Comparison of ENCODE assay signal across 12 mouse cellular contexts in the genomic region with DNA sequence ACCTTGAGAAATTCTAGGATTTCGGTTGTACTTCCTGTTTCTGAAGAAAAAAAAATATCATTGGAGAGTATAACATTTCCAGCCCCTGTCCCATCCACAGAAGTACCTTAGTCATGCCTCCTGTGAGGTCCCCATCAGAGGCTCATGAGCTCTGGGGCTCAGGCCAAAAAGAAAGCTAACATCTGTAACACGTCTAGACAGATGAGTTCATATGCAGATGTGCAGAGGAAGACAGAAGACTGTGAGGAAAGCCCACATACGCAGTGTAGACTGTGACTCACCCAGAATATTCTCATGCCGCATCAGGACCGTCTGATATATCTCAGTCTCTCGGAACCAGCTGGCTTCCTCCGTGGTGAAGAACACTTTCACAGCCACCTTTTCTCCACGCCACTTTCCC.
"Had no signal": no experiment of that assay in that cellular context is flagged by ENCODE, and none has a peak within 500 bp of the region (broad histone marks: within the 10 kb centered on the region; RNA-seq: fewer than 3 reads in every experiment).

No protein-coding gene starts in this region.

- H3K4me2 ChIP-seq: kidney, embryonic 15.5 days; midbrain, embryonic 12.5 days had no signal

- H3K9me3 ChIP-seq: kidney, embryonic 15.5 days; midbrain, embryonic 12.5 days had no signal

- DNase-seq: kidney, adult 2 months; kidney, postnatal 14 days; left cerebral cortex, postnatal 4 days; lung, adult 18-20 months; lung, postnatal 10 days; right cerebral cortex, adult 18-20 months; right cerebral cortex, postnatal 25 days; thymus, postnatal 4 days had no signal

- H3K9ac ChIP-seq: kidney, embryonic 15.5 days; liver, embryonic 14.5 days; midbrain, embryonic 12.5 days had no signal

- H3K27ac ChIP-seq: kidney, embryonic 15.5 days; liver, embryonic 14.5 days; midbrain, embryonic 12.5 days had no signal

- H3K4me1 ChIP-seq: kidney, embryonic 15.5 days; midbrain, embryonic 12.5 days had no signal

- ATAC-seq: midbrain, embryonic 16.5 days had no signal

- H3K27me3 ChIP-seq: kidney, embryonic 15.5 days; midbrain, embryonic 12.5 days had no signal

- H3K4me3 ChIP-seq: kidney, embryonic 15.5 days; midbrain, embryonic 12.5 days had no signal
